Mouse (Mus musculus) forebrain, embryonic 14.5 days (tissue): ENCODE results near the gene Tmigd3. TPM values are rescaled to one million over a fixed set of nuclear protein-coding genes. Genes with fewer than 3 reads are reported as not detected.
"Not testable (repeated sequence)": the region's sequence is repeated elsewhere in the genome, so short reads cannot be mapped to it uniquely, and the experiment has no call there.

ENCODE experiments used
- ATAC-seq: fragments of 200-750 bp; cut with Nextera tagmentation; 2 replicates; pipeline ENCODE4 v1.8.0; 2017; ENCODE audit warnings: mild to moderate bottlenecking, moderate library complexity
- DNase-seq: peaks from one replicate; pipeline ENCODE4 v3.0.0-alpha.2; 2015; ENCODE audit warnings: low spot score
- H3K27ac ChIP-seq: fragments of 300-500 bp; sonication (generic); 2 replicates; pipeline ENCODE4 v1.5.1; 2014; ENCODE audit warnings: low read depth, mild to moderate bottlenecking, control low read depth, low read length, moderate library complexity
- H3K27me3 ChIP-seq: fragments of 300-500 bp; sonication (generic); replicated peaks from 2 replicates; pipeline ENCODE4 v1.6.1; 2014; ENCODE audit warnings: low read length, control low read depth, mixed read lengths; ENCODE audit not compliant: control insufficient read depth, insufficient read depth
- H3K36me3 ChIP-seq: fragments of 300-500 bp; sonication (generic); 2 replicates; pipeline ENCODE4 v1.6.1; 2014; ENCODE audit warnings: low read length, control low read depth; ENCODE audit not compliant: control insufficient read depth, insufficient read depth
- H3K4me1 ChIP-seq: fragments of 300-500 bp; sonication (generic); 2 replicates; pipeline ENCODE4 v1.6.1; 2014; ENCODE audit warnings: antibody characterized with exemption, low read length, control low read depth; ENCODE audit not compliant: control insufficient read depth, insufficient read depth
- H3K4me2 ChIP-seq: fragments of 300-500 bp; sonication (generic); 2 replicates; pipeline ENCODE4 v1.6.1; 2014; ENCODE audit warnings: mild to moderate bottlenecking, control low read depth, low read length
- H3K4me3 ChIP-seq: fragments of 300-500 bp; sonication (generic); 2 replicates; pipeline ENCODE4 v1.5.1; 2014; ENCODE audit warnings: low read depth, low read length, control low read depth
- H3K9ac ChIP-seq: fragments of 300-500 bp; sonication (generic); 2 replicates; pipeline ENCODE4 v1.6.1; 2014; ENCODE audit warnings: mild to moderate bottlenecking, low read length, control low read depth, moderate library complexity
- H3K9me3 ChIP-seq: fragments of 300-500 bp; sonication (generic); replicated peaks from 2 replicates; pipeline ENCODE4 v1.6.1; 2016; ENCODE audit warnings: low read length, control low read depth, mixed read lengths; ENCODE audit not compliant: control insufficient read depth
- WGBS: fragments of 180-500 bp; shearing (Covaris S2); extraction: QIAGEN DNeasy Blood & Tissue Kit; methylation state at CpG from one replicate; pipeline ENCODE4 v1.1.7; 2014; 5-methylcytosine and 5-hydroxymethylcytosine counted together
- polyA plus RNA-seq: library from polyadenylated mRNA; unstranded; fragments of >200 nt; fragmentation: Nextera tagmentation; extraction: Ambion mirVana; gene quantifications from 2 replicates; pipeline ENCODE4 v1.2.1, GENCODE M21; 2014

Tmigd3 gene
- polyA plus RNA-seq, 1 experiment from 2014 or later: not detected

DNA sequence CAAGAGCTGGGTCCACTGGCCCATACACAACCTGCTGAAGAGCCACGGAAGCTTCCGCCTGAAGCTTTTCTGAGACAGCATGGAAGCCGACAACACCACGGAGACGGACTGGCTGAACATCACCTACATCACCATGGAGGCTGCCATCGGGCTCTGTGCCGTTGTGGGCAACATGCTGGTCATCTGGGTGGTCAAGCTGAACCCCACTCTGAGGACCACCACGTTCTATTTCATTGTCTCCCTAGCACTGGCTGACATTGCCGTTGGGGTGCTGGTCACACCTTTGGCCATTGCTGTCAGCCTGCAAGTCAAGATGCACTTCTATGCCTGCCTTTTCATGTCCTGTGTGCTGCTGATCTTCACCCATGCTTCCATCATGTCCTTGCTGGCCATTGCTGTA is 34.0 kb downstream of the Tmigd3 start:
- ATAC-seq (no peak), DNase-seq (no peak)
- 96% methylated on average over 9 of the region's 9 CpGs for WGBS
- H3K4me2 ChIP-seq: no peak overlapping the region
- no peak overlapping the region for H3K27ac ChIP-seq
- no peaks in the 10 kb centered on the region for H3K36me3 ChIP-seq
- no peaks in the 10 kb centered on the region for H3K9me3 ChIP-seq
- H3K27me3 ChIP-seq: no peaks in the 10 kb centered on the region
- H3K4me3 ChIP-seq: no peak overlapping the region
- H3K9ac ChIP-seq: no peak overlapping the region
- H3K4me1 ChIP-seq: no peaks in the 10 kb centered on the region

- no peaks in the 10 kb centered on the region for H3K4me1 ChIP-seq
- H3K9ac ChIP-seq: no peak overlapping the region
- WGBS: 40% methylated on average over 9 of the region's 9 CpGs
- H3K9me3 ChIP-seq: no peaks in the 10 kb centered on the region
- DNase-seq (no peak), ATAC-seq (no peak)
- H3K4me2 ChIP-seq: no peak overlapping the region
- H3K27me3 ChIP-seq: no peaks in the 10 kb centered on the region
- H3K36me3 ChIP-seq: no peaks in the 10 kb centered on the region
- H3K4me3 ChIP-seq: no peak overlapping the region
- no peak overlapping the region for H3K27ac ChIP-seq
Observed at GRCm38 (mm10) chr3:105907956-105908655, 37.4 kb downstream of the Tmigd3 start.

- H3K27me3 ChIP-seq: no peaks in the 10 kb centered on the region
- 97% methylated on average over 4 of the region's 4 CpGs for WGBS
- H3K9ac ChIP-seq: no peak overlapping the region
- DNase-seq (no peak), ATAC-seq (no peak)
- H3K36me3 ChIP-seq: no peaks in the 10 kb centered on the region
- no peak overlapping the region for H3K27ac ChIP-seq
- no peaks in the 10 kb centered on the region for H3K4me1 ChIP-seq
- no peak overlapping the region for H3K4me2 ChIP-seq
- no peaks in the 10 kb centered on the region for H3K9me3 ChIP-seq
- H3K4me3 ChIP-seq: no peak overlapping the region
Observed at GRCm38 (mm10) chr3:105908976-105909375, 38.3 kb downstream of the Tmigd3 start.

DNA sequence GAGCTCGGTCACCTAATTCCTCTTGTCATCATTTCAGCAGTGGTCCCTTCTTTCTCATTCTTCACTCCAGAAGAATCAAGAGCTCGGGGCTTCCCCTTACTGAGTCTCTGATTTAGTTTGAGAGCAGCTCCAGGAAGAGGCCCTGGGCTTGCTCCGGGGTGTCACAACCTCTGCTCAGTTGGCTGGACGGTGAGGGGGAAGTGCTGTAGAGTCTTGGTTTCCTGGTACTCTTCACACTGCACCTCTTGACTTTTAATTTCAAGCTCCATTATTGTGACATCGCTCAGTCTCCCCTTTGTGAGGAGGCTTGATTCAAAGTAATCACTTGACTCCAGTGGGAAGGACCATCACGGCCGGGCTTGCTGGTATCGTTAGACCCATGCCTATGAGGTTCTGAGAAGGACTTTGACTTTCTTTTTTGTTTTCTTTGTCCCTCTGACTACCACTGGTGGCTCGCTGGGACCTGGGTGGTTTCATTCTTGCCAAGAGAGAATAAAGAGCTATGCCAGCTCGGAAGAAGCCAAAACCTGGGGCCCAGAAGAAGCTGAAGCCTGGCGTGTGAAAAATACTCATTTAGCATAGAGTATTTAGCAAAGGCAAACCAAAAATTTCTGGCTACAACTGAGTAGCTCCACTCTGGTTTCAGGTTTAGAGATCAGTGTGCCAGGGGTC is 40.0 kb downstream of the Tmigd3 start:
- DNase-seq (no peak), ATAC-seq (no peak)
- no peaks in the 10 kb centered on the region for H3K27me3 ChIP-seq
- H3K9ac ChIP-seq: no peak overlapping the region
- H3K27ac ChIP-seq: no peak overlapping the region
- no peaks in the 10 kb centered on the region for H3K4me1 ChIP-seq
- no peak overlapping the region for H3K4me3 ChIP-seq
- no peaks in the 10 kb centered on the region for H3K9me3 ChIP-seq
- WGBS: 78% methylated on average over 11 of the region's 11 CpGs
- H3K4me2 ChIP-seq: no peak overlapping the region
- no peaks in the 10 kb centered on the region for H3K36me3 ChIP-seq

- Histone ChIP-seq H3K9ac (no peak overlapping the region), H3K4me2 (no peak overlapping the region), H3K4me3 (no peak overlapping the region), H3K4me1 (no peaks in the 10 kb centered on the region), H3K36me3 (no peaks in the 10 kb centered on the region), H3K27ac (no peak overlapping the region), H3K27me3 (no peaks in the 10 kb centered on the region), H3K9me3 (no peaks in the 10 kb centered on the region)
- WGBS: 82% methylated on average over 9 of the region's 9 CpGs
- DNase-seq: no peak
- ATAC-seq: no peak
Observed at GRCm38 (mm10) chr3:105912097-105912880, 41.6 kb downstream of the Tmigd3 start.

- H3K4me3 ChIP-seq: no peak overlapping the region
- DNase-seq: no peak
- WGBS: 83% methylated on average over 10 of the region's 10 CpGs
- no peak for ATAC-seq
- no peaks in the 10 kb centered on the region for H3K9me3 ChIP-seq
- no peaks in the 10 kb centered on the region for H3K4me1 ChIP-seq
- no peaks in the 10 kb centered on the region for H3K27me3 ChIP-seq
- H3K36me3 ChIP-seq: no peaks in the 10 kb centered on the region
- H3K9ac ChIP-seq: no peak overlapping the region
- H3K27ac ChIP-seq: no peak overlapping the region
- H3K4me2 ChIP-seq: no peak overlapping the region
Observed at GRCm38 (mm10) chr3:105913839-105914681, 43.4 kb downstream of the Tmigd3 start.

DNA sequence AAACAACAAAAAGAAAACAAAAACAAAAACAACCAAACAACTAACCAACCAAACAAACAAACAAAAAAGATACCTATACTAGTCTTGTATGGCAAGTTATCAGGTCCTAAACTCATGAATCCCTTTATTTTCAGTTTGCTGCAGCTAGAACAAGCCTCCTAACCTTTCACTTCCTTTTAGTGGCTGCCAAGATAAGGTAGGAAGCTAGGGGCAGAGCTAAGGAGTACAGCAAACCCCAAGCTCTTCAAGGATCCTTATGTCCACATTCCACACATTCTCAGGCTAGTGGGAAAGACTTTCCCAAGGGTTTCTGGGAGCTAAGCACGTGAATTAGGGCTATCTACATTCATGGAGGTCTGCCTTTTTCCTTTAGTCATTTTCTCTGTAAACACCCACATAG is 44.6 kb downstream of the Tmigd3 start:
- WGBS: 46% methylated on average over 1 of the region's 1 CpGs
- Histone ChIP-seq H3K4me1 (no peaks in the 10 kb centered on the region), H3K4me3 (no peak overlapping the region), H3K4me2 (no peak overlapping the region), H3K27ac (no peak overlapping the region), H3K27me3 (no peaks in the 10 kb centered on the region), H3K36me3 (no peaks in the 10 kb centered on the region), H3K9ac (no peak overlapping the region), H3K9me3 (no peaks in the 10 kb centered on the region)
- no peak for DNase-seq
- ATAC-seq: no peak

GRCm38 (mm10) chr3:105916455-105916854 is 45.8 kb downstream of the Tmigd3 start:
- not testable (repeated sequence) for H3K27ac ChIP-seq, H3K4me1 ChIP-seq, H3K36me3 ChIP-seq, H3K27me3 ChIP-seq, DNase-seq, H3K9me3 ChIP-seq, H3K4me3 ChIP-seq, H3K9ac ChIP-seq, H3K4me2 ChIP-seq, ATAC-seq
